Mouse (Mus musculus) kidney, adult 11 months (tissue): ENCODE results near the gene Zfp14.

Experiments
- DNase-seq: peaks from one replicate; pipeline ENCODE4 v3.0.0; 2022

Gene Zfp14

GRCm38 (mm10) chr7:30050882-30051548 lies at the start of gene Zfp14:
TSS of gene Zfp14 (minus strand) at chr7:30051380.
- peak; percentile 82 for DNase-seq

- DNase-seq = no peak
Observed at GRCm38 (mm10) chr7:30099297-30099696, 48.1 kb upstream of the Zfp14 start.

GRCm38 (mm10) chr7:30095551-30096125 lies 44.5 kb upstream of the Zfp14 start:
- DNase-seq = no peak

GRCm38 (mm10) chr7:30094646-30095429 lies 43.7 kb upstream of the Zfp14 start, which contains the start of gene Zfp260:
TSS of gene Zfp260 (plus strand) at chr7:30094777.
- peak; percentile 92 for DNase-seq

GRCm38 (mm10) chr7:30093918-30094415 lies 42.8 kb upstream of the Zfp14 start:
- no peak for DNase-seq

GRCm38 (mm10) chr7:30092666-30093065 lies 41.5 kb upstream of the Zfp14 start:
- DNase-seq = no peak

- peak; percentile 36 for DNase-seq
Observed at GRCm38 (mm10) chr7:30090970-30091585, 39.9 kb upstream of the Zfp14 start.

- peak; percentile 97 for DNase-seq
Observed at GRCm38 (mm10) chr7:30090092-30090969, 39.2 kb upstream of the Zfp14 start, which contains the start of the genes Gm26920 and Zfp566. TSS of gene Gm26920 (minus strand) at chr7:30090410. TSS of gene Zfp566 (minus strand) at chr7:30090527.

GRCm38 (mm10) chr7:30089405-30089804 lies 38.2 kb upstream of the Zfp14 start:
- DNase-seq = no peak

- DNase-seq = no peak
Observed at GRCm38 (mm10) chr7:30086524-30086923, 35.3 kb upstream of the Zfp14 start.

- peak; percentile 66 for DNase-seq
Observed at GRCm38 (mm10) chr7:30072146-30073028, 21.2 kb upstream of the Zfp14 start, which contains the start of gene Zfp82. TSS of gene Zfp82 (minus strand) at chr7:30072900.

- DNase-seq = no peak
Observed at GRCm38 (mm10) chr7:30064622-30065021, 13.4 kb upstream of the Zfp14 start.

GRCm38 (mm10) chr7:30062478-30062877 lies 11.3 kb upstream of the Zfp14 start:
- no peak for DNase-seq

- no peak for DNase-seq
Observed at GRCm38 (mm10) chr7:30060341-30060740, 9.2 kb upstream of the Zfp14 start.

- no peak for DNase-seq
Observed at GRCm38 (mm10) chr7:30053591-30053990, 2.4 kb upstream of the Zfp14 start.

GRCm38 (mm10) chr7:30048126-30048525 lies 3.1 kb downstream of the Zfp14 start:
- DNase-seq = no peak

- DNase-seq = no peak
Observed at GRCm38 (mm10) chr7:30044354-30044753, 6.8 kb downstream of the Zfp14 start.

- DNase-seq = no peak
Observed at GRCm38 (mm10) chr7:30034331-30034730, 16.8 kb downstream of the Zfp14 start.

GRCm38 (mm10) chr7:30031379-30031778 lies 19.8 kb downstream of the Zfp14 start:
- DNase-seq = no peak

- peak; percentile 11 for DNase-seq
Observed at GRCm38 (mm10) chr7:30030677-30031076, 20.5 kb downstream of the Zfp14 start.

GRCm38 (mm10) chr7:30028572-30028971 lies 22.6 kb downstream of the Zfp14 start:
- no peak for DNase-seq
